Mouse (Mus musculus) heart, embryonic 13.5 days (tissue): ENCODE measurements around the gene Olfr243. TPM values are rescaled to one million over a fixed set of nuclear protein-coding genes. Genes with fewer than 3 reads are reported as not detected.

Experiments used
- polyA plus RNA-seq: library from polyadenylated mRNA; unstranded; fragments of >200 nt; fragmentation: Nextera tagmentation; extraction: Ambion mirVana; gene quantifications from 2 replicates; pipeline ENCODE4 v1.2.1, GENCODE M21; 2015

Olfr243 gene
- polyA plus RNA-seq, 1 experiment from 2014 or later, result not detected

Other genes with a start within 250 kb of the Olfr243 start
- gene Olfr608, start 244.8 kb upstream of the Olfr243 start, polyA plus RNA-seq, result 0.16 and 0.19 TPM in 2 replicates
- not detected in 2 replicates for gene Olfr609, start 216.6 kb upstream of the Olfr243 start, polyA plus RNA-seq
- gene Olfr610, start 202.5 kb upstream of the Olfr243 start, polyA plus RNA-seq, result not detected in 2 replicates
- not detected in 2 replicates for gene Olfr611, start 193.8 kb upstream of the Olfr243 start, polyA plus RNA-seq
- gene Olfr612, start 172.0 kb upstream of the Olfr243 start, polyA plus RNA-seq, result not detected in 2 replicates
- gene Olfr613, start 166.6 kb upstream of the Olfr243 start, polyA plus RNA-seq, result not detected in 2 replicates
- not detected in 2 replicates for gene Olfr615, start 158.6 kb upstream of the Olfr243 start, polyA plus RNA-seq
- not detected in 2 replicates for gene Olfr616, start 145.5 kb upstream of the Olfr243 start, polyA plus RNA-seq
- not detected in 2 replicates for gene Olfr617, start 141.6 kb upstream of the Olfr243 start, polyA plus RNA-seq
- gene Olfr618, start 124.6 kb upstream of the Olfr243 start, polyA plus RNA-seq, result not detected in 2 replicates
- gene Olfr619, start 114.1 kb upstream of the Olfr243 start, polyA plus RNA-seq, result not detected in 2 replicates
- not detected in 2 replicates for gene Olfr620, start 102.1 kb upstream of the Olfr243 start, polyA plus RNA-seq
- gene Olfr622, start 72.0 kb upstream of the Olfr243 start, polyA plus RNA-seq, result not detected in 2 replicates
- not detected in 2 replicates for gene Olfr623, start 51.0 kb upstream of the Olfr243 start, polyA plus RNA-seq
- gene Olfr624, start 43.5 kb upstream of the Olfr243 start, polyA plus RNA-seq, result 0.03 TPM in 1 of 2 replicates, not detected in the other
- gene Olfr625-ps1, start 32.0 kb upstream of the Olfr243 start, polyA plus RNA-seq, result not detected in 2 replicates
- not detected in 2 replicates for gene Olfr628, start 15.7 kb downstream of the Olfr243 start, polyA plus RNA-seq
- gene Olfr629, start 30.3 kb downstream of the Olfr243 start, polyA plus RNA-seq, result not detected in 2 replicates
- not detected in 2 replicates for gene Olfr630, start 42.7 kb downstream of the Olfr243 start, polyA plus RNA-seq
- gene Olfr69, start 56.9 kb downstream of the Olfr243 start, polyA plus RNA-seq, result not detected in 2 replicates
- gene Olfr68, start 65.0 kb downstream of the Olfr243 start, polyA plus RNA-seq, result not detected in 2 replicates
- not detected in 2 replicates for gene Olfr67, start 77.2 kb downstream of the Olfr243 start, polyA plus RNA-seq
- 7,919 and 10,944 TPM in 2 replicates for gene Hbb-bt, start 99.3 kb downstream of the Olfr243 start, polyA plus RNA-seq
- 15,930 and 21,711 TPM in 2 replicates for gene Hbb-bs, start 113.4 kb downstream of the Olfr243 start, polyA plus RNA-seq
- not detected in 2 replicates for gene Hbb-bh2, start 125.8 kb downstream of the Olfr243 start, polyA plus RNA-seq
- 230 and 536 TPM in 2 replicates for gene Hbb-bh1, start 128.5 kb downstream of the Olfr243 start, polyA plus RNA-seq
- gene Hbb-y, start 138.5 kb downstream of the Olfr243 start, polyA plus RNA-seq, result 25,617 and 43,684 TPM in 2 replicates
- not detected in 2 replicates for gene Olfr66, start 171.6 kb downstream of the Olfr243 start, polyA plus RNA-seq
- not detected in 2 replicates for gene Olfr64, start 179.8 kb downstream of the Olfr243 start, polyA plus RNA-seq
- gene Olfr65, start 188.8 kb downstream of the Olfr243 start, polyA plus RNA-seq, result not detected in 2 replicates
- gene Olfr631, start 214.2 kb downstream of the Olfr243 start, polyA plus RNA-seq, result not detected in 2 replicates
- gene Olfr632, start 219.7 kb downstream of the Olfr243 start, polyA plus RNA-seq, result not detected in 2 replicates
- gene Olfr633, start 229.8 kb downstream of the Olfr243 start, polyA plus RNA-seq, result not detected in 2 replicates